Mouse (Mus musculus) small intestine, adult 2 months (tissue): ENCODE results near the gene Mark2.

ENCODE experiments used
- CTCF ChIP-seq: fragments of 200-500 bp; IDR thresholded peaks from 2 replicates; pipeline ENCODE4 v1.5.1; 2012; ENCODE audit warnings: low read depth, mild to moderate bottlenecking, control low read depth, inconsistent platforms, low read length, moderate library complexity, mixed read lengths; ENCODE audit not compliant: insufficient replicate concordance, insufficient read length; ENCODE audit errors: extremely low read depth
- POLR2A ChIP-seq: fragments of 200-500 bp; IDR thresholded peaks from 2 replicates; pipeline ENCODE4 v1.6.1; 2012; ENCODE audit warnings: low read depth, mild to moderate bottlenecking, control low read depth, inconsistent platforms, low read length, moderate library complexity

GRCm38 (mm10) chr19:7345235-7345755, 3.6 kb upstream of the Mark2 start:
- TF ChIP-seq POLR2A, result no peak
- TF ChIP-seq CTCF, result peak; percentile 81; the same call in 1 of the 2 replicates
